Mouse (Mus musculus) hindbrain, embryonic 11.5 days (tissue): ENCODE data around the gene Ctdnep1. TPM values are rescaled to one million over a fixed set of nuclear protein-coding genes. Genes with fewer than 3 reads are reported as not detected.

Experiments
- ATAC-seq: fragments of 200-750 bp; cut with Nextera tagmentation; 2 replicates; pipeline ENCODE4 v1.8.0; 2017; ENCODE audit warnings: mild to moderate bottlenecking, moderate TSS enrichment, moderate library complexity; ENCODE audit not compliant: low FRiP score
- DNase-seq: peaks from one replicate; pipeline ENCODE4 v3.0.0-alpha.2; 2015; ENCODE audit warnings: low spot score
- H3K27ac ChIP-seq: fragments of 300-500 bp; sonication (generic); 2 replicates; pipeline ENCODE4 v1.5.1; 2014; ENCODE audit warnings: mild to moderate bottlenecking, low read depth, low read length
- H3K27me3 ChIP-seq: fragments of 300-500 bp; sonication (generic); 2 replicates; pipeline ENCODE4 v1.6.1; 2014; ENCODE audit warnings: mild to moderate bottlenecking, low read length, moderate library complexity, mixed read lengths; ENCODE audit not compliant: control insufficient read depth, insufficient read depth
- H3K36me3 ChIP-seq: fragments of 300-500 bp; sonication (generic); 2 replicates; pipeline ENCODE4 v1.6.1; 2014; ENCODE audit warnings: mild to moderate bottlenecking, low read length, moderate library complexity, mixed read lengths; ENCODE audit not compliant: control insufficient read depth, insufficient read depth
- H3K4me1 ChIP-seq: fragments of 300-500 bp; sonication (generic); replicated peaks from 2 replicates; pipeline ENCODE4 v1.6.1; 2014; ENCODE audit warnings: low read length, mixed read lengths; ENCODE audit not compliant: control insufficient read depth, insufficient read depth
- H3K4me2 ChIP-seq: fragments of 300-500 bp; sonication (generic); replicated peaks from 2 replicates; pipeline ENCODE4 v1.6.1; 2014; ENCODE audit warnings: mild to moderate bottlenecking, low read depth, low read length
- H3K4me3 ChIP-seq: fragments of 300-500 bp; sonication (generic); 2 replicates; pipeline ENCODE4 v1.5.1; 2014; ENCODE audit warnings: low read depth, low read length
- H3K9ac ChIP-seq: fragments of 300-500 bp; sonication (generic); 2 replicates; pipeline ENCODE4 v1.6.1; 2014; ENCODE audit warnings: low read depth, low read length
- H3K9me3 ChIP-seq: fragments of 300-500 bp; sonication (generic); 2 replicates; pipeline ENCODE4 v1.6.1; 2016; ENCODE audit warnings: low read length; ENCODE audit not compliant: control insufficient read depth
- WGBS: fragments of 180-500 bp; shearing (Covaris S2); extraction: QIAGEN DNeasy Blood & Tissue Kit; methylation state at CpG from one replicate; pipeline ENCODE4 v1.1.7; 2014; 5-methylcytosine and 5-hydroxymethylcytosine counted together
- polyA plus RNA-seq: library from polyadenylated mRNA; unstranded; fragments of >200 nt; fragmentation: Nextera tagmentation; extraction: Ambion mirVana; gene quantifications from 2 replicates; pipeline ENCODE4 v1.2.1, GENCODE M21; 2014

Ctdnep1 gene
- 23.8 and 26.8 TPM in 2 replicates for polyA plus RNA-seq

DNA sequence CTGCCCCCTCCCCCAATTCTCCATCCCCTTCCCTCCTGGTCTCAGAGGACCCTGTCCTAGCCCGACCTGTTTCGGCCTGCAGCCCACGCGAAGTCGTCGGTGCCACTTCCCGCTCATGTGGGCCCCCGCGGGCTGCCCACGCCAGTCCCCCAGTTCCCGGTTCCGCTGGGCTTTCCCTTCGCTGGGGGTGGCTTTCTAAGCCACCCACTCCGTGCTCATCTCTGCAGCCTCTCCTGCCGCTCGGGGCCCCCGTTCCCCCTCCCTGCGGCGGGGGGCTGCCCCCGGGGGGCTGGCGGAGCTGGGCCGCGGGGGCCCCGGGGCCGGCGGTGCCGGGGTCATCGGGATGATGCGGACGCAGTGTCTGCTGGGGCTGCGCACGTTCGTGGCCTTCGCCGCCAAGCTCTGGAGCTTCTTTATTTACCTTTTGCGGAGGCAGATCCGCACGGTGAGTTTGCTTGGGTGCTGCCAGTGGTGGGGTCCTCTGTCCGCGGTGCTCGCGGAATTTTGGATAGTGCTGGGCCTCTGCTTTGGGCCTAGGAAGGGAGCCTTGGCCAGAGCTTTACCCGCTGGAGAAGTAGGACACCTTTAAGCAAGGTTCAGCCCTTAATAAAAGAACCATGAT is at the start of gene Ctdnep1:
TSS of gene Ctdnep1 (plus strand) at position 16 of the 622 bp plus-strand sequence.
- Histone ChIP-seq H3K4me1 (peaks cover 11% of the 10 kb centered on the region), H3K9me3 (no peaks in the 10 kb centered on the region), H3K9ac (peak within 1 kb of the TSS; percentile 98), H3K4me3 (peak within 1 kb of the TSS; percentile 94), H3K4me2 (peak within 1 kb of the TSS; percentile 77), H3K27ac (peak within 1 kb of the TSS; percentile 99), H3K27me3 (no peaks in the 10 kb centered on the region), H3K36me3 (0 out of 2 replicates have a peak, but pooled peaks cover 1% of the 10 kb centered on the region)
- ATAC-seq (peak; percentile 62), DNase-seq (no peak)
- WGBS = under 1% methylated on average over 32 of the region's 43 CpGs

DNA sequence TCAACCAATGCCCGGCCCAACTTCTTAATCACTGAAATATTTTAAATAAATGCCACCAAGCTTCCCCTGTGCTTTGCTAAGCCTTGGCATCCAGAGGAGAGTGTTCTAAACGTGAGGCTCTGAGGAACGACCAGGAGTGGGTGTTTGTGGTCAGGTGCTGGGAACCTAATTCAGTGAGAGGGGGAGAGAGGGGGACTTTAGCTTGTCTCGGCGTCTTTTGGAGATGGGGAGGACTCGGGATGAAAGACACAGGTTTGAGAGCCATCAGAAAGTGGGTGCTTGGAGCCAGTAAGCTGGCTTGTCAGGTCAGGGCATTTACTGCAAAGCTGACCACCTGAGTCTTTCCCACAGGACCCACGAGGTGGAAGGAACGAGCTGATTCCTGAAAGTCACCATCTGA is 49.2 kb upstream of the Ctdnep1 start:
- Histone ChIP-seq H3K4me3 (no peak overlapping the region), H3K27me3 (peaks cover 16% of the 10 kb centered on the region), H3K4me2 (no peak overlapping the region), H3K36me3 (no peaks in the 10 kb centered on the region), H3K9ac (no peak overlapping the region), H3K27ac (no peak overlapping the region), H3K4me1 (peaks cover 5% of the 10 kb centered on the region), H3K9me3 (no peaks in the 10 kb centered on the region)
- no peak for ATAC-seq
- no peak for DNase-seq
- WGBS = 80% methylated on average over 8 of the region's 8 CpGs

DNA sequence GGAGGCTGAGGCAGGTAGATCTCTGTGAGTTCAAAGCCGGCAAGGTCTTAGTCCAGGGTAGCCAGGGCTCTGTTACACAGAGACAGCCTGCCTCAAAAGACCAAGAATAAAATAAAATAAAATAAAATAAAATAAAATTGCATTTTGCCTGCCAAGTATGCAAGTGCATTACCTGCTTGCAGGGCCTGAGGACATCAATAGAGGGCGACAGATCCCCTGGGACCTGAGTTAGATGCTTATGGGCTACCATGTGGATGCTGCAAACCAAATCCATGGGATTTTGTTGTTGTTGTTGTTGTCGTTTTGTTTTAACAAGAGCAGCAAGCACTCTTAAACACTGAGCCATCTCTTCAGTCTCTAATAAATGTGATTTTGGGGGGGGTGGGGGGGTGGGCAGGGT is 48.7 kb upstream of the Ctdnep1 start:
- DNase-seq = no peak
- no peak for ATAC-seq

GRCm38 (mm10) chr11:69933066-69933465 is 47.9 kb upstream of the Ctdnep1 start:
- WGBS = 76% methylated on average over 4 of the region's 4 CpGs

More for the DNA sequence above, 48.7 kb upstream of the Ctdnep1 start:
- H3K4me1 ChIP-seq = peaks cover 5% of the 10 kb centered on the region
- H3K27ac ChIP-seq = no peak overlapping the region
- H3K9me3 ChIP-seq = no peaks in the 10 kb centered on the region
- H3K27me3 ChIP-seq = peaks cover 21% of the 10 kb centered on the region
- no peaks in the 10 kb centered on the region for H3K36me3 ChIP-seq
- no peak overlapping the region for H3K9ac ChIP-seq
- WGBS = 37% methylated on average over 3 of the region's 3 CpGs
- no peak overlapping the region for H3K4me2 ChIP-seq
- H3K4me3 ChIP-seq = no peak overlapping the region

GRCm38 (mm10) chr11:69934169-69934568 is 46.8 kb upstream of the Ctdnep1 start:
- Histone ChIP-seq H3K9ac (no peak overlapping the region), H3K27me3 (peaks cover 35% of the 10 kb centered on the region), H3K4me2 (peak overlapping the region; percentile 30), H3K36me3 (no peaks in the 10 kb centered on the region), H3K4me1 (peaks cover 5% of the 10 kb centered on the region), H3K4me3 (peak overlapping the region; percentile 10), H3K9me3 (no peaks in the 10 kb centered on the region), H3K27ac (no peak overlapping the region)
- ATAC-seq (no peak), DNase-seq (peak; percentile 97)
- WGBS = under 1% methylated on average over 18 of the region's 18 CpGs

More at GRCm38 (mm10) chr11:69933066-69933465, 47.9 kb upstream of the Ctdnep1 start:
- Histone ChIP-seq H3K4me1 (peaks cover 5% of the 10 kb centered on the region), H3K9me3 (no peaks in the 10 kb centered on the region), H3K4me3 (no peak overlapping the region), H3K36me3 (no peaks in the 10 kb centered on the region), H3K27ac (no peak overlapping the region), H3K27me3 (peaks cover 29% of the 10 kb centered on the region), H3K9ac (no peak overlapping the region), H3K4me2 (no peak overlapping the region)
- DNase-seq = no peak
- no peak for ATAC-seq

DNA sequence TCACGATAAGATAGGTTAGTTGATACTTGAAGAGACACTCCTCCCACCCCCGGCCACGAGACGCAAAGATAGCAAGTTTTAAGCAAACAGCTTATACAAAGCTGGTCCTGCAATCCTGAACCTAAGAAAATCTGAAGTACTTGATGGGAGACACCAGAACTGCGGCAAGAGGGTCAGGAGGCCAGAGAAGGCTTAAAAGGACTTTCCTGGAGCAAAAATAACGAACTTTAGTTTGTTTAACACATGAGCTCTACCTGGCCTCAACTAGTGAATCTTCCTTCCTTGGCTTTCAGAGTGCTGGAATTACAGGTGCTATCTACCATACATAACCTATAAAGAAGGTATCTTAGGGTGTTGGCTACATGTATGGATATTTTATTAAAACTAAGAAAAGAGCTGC is 46.3 kb upstream of the Ctdnep1 start:
- H3K9ac ChIP-seq = no peak overlapping the region
- no peak overlapping the region for H3K4me2 ChIP-seq
- H3K27ac ChIP-seq = no peak overlapping the region
- 17% methylated on average over 6 of the region's 6 CpGs for WGBS
- no peak for DNase-seq
- H3K9me3 ChIP-seq = no peaks in the 10 kb centered on the region
- H3K4me3 ChIP-seq = no peak overlapping the region
- peaks cover 5% of the 10 kb centered on the region for H3K4me1 ChIP-seq
- no peaks in the 10 kb centered on the region for H3K36me3 ChIP-seq
- H3K27me3 ChIP-seq = peaks cover 35% of the 10 kb centered on the region
- no peak for ATAC-seq

DNA sequence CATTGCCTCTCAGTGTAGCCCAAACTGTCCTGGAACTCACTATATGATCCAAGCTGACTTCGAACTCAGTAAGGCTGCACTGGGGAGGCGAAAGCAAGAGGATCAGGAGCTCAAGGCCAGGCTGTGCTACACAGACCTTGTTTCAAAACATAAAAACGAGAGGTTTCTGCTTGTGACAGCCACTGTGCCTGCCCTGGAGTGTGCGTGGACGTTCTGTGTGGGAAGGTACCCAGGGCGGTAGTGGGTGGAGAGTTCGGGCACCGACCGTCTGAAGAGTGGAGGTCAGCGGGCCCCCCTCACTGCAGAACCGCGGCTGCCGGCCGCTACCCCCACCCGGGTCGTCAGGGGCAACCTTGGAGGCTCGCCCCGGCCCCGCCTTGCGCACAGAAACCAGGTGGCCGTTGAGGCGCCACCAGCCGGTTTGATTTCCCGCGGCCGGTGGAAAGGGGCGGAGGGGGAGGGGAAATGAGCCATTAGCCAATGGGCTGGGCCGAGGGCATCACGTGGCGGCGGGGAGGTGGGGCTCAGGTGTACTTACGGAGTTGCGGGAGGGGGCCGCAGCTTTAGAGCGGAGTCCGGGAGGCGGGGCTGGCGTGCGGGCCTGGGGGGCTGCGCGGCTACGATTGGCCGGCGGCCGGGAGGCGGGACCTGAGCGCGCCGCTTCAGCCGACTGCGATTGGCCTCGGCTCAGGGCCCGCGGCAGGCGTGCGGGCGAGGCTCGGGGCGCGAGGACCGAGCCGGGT is 45.6 kb upstream of the Ctdnep1 start, which contains the start of gene Ybx2:
TSS of gene Ybx2 (plus strand) at position 660 of the 743 bp plus-strand sequence.
- peak; percentile 94 for ATAC-seq
- H3K27me3 ChIP-seq = peaks cover 35% of the 10 kb centered on the region
- peak within 1 kb of the TSS; percentile 99 for H3K4me2 ChIP-seq
- 2% methylated on average over 49 of the region's 62 CpGs for WGBS
- no peaks in the 10 kb centered on the region for H3K36me3 ChIP-seq
- no peaks in the 10 kb centered on the region for H3K9me3 ChIP-seq
- H3K9ac ChIP-seq = peak within 1 kb of the TSS; percentile 47
- H3K27ac ChIP-seq = no peak within 1 kb of the TSS
- DNase-seq = peak; percentile 90
- H3K4me1 ChIP-seq = peaks cover 5% of the 10 kb centered on the region
- peak within 1 kb of the TSS; percentile 56 for H3K4me3 ChIP-seq

GRCm38 (mm10) chr11:69936156-69936555 is 44.8 kb upstream of the Ctdnep1 start:
- 2% methylated on average over 24 of the region's 30 CpGs for WGBS
- Histone ChIP-seq H3K9me3 (no peaks in the 10 kb centered on the region), H3K4me3 (peak overlapping the region; percentile 56), H3K36me3 (no peaks in the 10 kb centered on the region), H3K27me3 (peaks cover 35% of the 10 kb centered on the region), H3K9ac (peak overlapping the region; percentile 47), H3K4me1 (peaks cover 5% of the 10 kb centered on the region), H3K4me2 (peak overlapping the region; percentile 99), H3K27ac (no peak overlapping the region)
- 0 out of 2 replicates have a peak, but pooled peaks have one; percentile 28 for ATAC-seq
- no peak for DNase-seq
